Mouse (Mus musculus) layer of hippocampus, adult 6 months (tissue): Measurements from ENCODE around the gene Pet117. TPM values are rescaled to one million over a fixed set of nuclear protein-coding genes. Genes with fewer than 3 reads are reported as not detected.

Experiments used
- long read RNA-seq, 2 experiments: library from polyadenylated mRNA; unstranded; transcript quantifications; one replicate each; pipeline ENCODE4 v2.0.0; 2019 to 2020
- polyA plus RNA-seq: library from polyadenylated mRNA; unstranded; fragments of <200 nt; fragmentation: Nextera tagmentation; gene quantifications from 2 replicates; pipeline ENCODE4 v1.2.3, GENCODE M21; 2021

The Pet117 gene
- 3.4 and 3.8 TPM in 2 replicates for polyA plus RNA-seq
- long read RNA-seq, experiment 1, partial matches to known transcripts = 0 of 2 reads
- long read RNA-seq, experiment 1, other reads (novel, unspliced or antisense) = 0 of 2 reads
- long read RNA-seq, experiment 2, partial matches to known transcripts = 0 of 2 reads
- long read RNA-seq, experiment 2, other reads (novel, unspliced or antisense) = 1 of 2 reads

GRCm38 (mm10) chr2:144368400-144369019 lies at the start of gene Pet117, which contains the start of gene Kat14:
Gene Pet117, plus strand, starts transcription at chr2:144368996.
Gene Kat14, plus strand, starts transcription at chr2:144368983.

DNA sequence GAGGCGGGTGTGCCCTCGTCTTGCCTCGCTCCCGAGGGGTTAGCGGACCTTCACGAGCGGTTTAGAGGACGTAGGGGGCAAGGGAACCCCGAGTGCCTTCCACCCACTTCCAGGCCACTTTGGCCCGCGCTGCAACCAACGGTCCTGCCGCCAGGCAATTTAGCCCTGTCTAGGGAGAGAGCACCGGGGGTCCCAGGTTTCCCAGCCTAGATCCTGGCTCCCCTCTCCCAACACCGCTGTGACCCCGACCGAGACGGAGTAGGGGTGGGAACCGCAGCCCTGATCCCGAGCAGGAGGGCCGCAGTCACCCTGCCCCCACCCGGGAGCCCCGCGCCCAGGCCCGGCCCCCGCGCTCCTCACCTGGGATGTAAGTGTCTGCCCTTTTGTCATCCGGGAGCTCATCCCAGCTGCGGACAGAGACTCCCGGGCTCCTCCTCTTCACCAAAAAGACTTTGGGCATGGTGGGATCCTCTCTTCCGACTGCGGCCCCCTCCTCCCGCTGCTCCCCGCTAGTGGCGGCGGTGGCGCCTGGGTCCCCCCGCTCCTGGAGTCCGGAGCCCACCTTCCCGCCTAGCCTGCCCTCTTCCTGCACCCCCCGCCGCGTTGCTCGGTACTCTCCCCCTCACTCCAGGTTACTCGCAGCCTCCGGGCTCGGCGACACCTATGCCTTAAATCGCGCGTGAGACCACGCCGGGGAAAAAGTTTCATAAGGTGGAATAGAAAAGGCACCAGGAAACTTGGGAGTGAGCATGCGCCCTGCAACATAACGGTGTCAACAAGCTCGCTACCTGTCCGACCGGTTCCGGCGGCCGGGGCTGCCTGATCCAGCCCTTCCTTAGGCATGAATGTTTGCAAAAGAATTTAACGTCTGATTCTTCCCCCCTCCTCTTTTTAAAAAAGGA lies 37.1 kb upstream of the Pet117 start, which contains the start of gene Ovol2:
Gene Ovol2 (minus strand): TSS at position 746 of the 902 bp plus-strand sequence.

Other genes starting within 250 kb of the Pet117 start
- 6.7 TPM in 2 replicates for gene Mgme1, start 98.3 kb upstream of the Pet117 start, polyA plus RNA-seq
- gene Snx5, start 98.1 kb upstream of the Pet117 start, polyA plus RNA-seq = 95.5 and 102 TPM in 2 replicates
- 3.1 and 3.2 TPM in 2 replicates for gene Ovol2, start 36.9 kb upstream of the Pet117 start, polyA plus RNA-seq
- 8.7 and 10.6 TPM in 2 replicates for gene Kat14, start within 50 bp of the Pet117 start, polyA plus RNA-seq
- 44.7 and 62.4 TPM in 2 replicates for gene Dzank1, start 158.4 kb downstream of the Pet117 start, polyA plus RNA-seq
- 3.5 and 4.4 TPM in 2 replicates for gene Polr3f, start 158.7 kb downstream of the Pet117 start, polyA plus RNA-seq
- gene Rbbp9, start 181.9 kb downstream of the Pet117 start, polyA plus RNA-seq = 38.7 and 39.0 TPM in 2 replicates
- 52.0 and 55.4 TPM in 2 replicates for gene Sec23b, start 187.2 kb downstream of the Pet117 start, polyA plus RNA-seq
- gene Smim26, start 225.1 kb downstream of the Pet117 start, polyA plus RNA-seq = 141 and 145 TPM in 2 replicates
- 154 and 161 TPM in 2 replicates for gene Dtd1, start 230.9 kb downstream of the Pet117 start, polyA plus RNA-seq